Mouse (Mus musculus): ENCODE measurements around the gene Ssxb10. TPM values are rescaled to one million over a fixed set of nuclear protein-coding genes. Genes with fewer than 3 reads are reported as not detected.
"Not testable (repeated sequence)": the region's sequence is repeated elsewhere in the genome, so short reads cannot be mapped to it uniquely, and the experiment has no call there.

Ssxb10 gene
- not detected in 2 replicates for polyA plus RNA-seq (2015; fragmentation: Nextera tagmentation; extraction: Ambion mirVana)

- Histone ChIP-seq H3K27ac (no peak within 1 kb of the TSS), H3K36me3 (replicated peaks) (no peaks in the 10 kb centered on the region), H3K27me3 (replicated peaks) (no peaks in the 10 kb centered on the region), H3K9me3 (0 out of 2 replicates have a peak, but pooled peaks cover 4% of the 10 kb centered on the region), H3K4me2 (no peak within 1 kb of the TSS), H3K4me1 (no peaks in the 10 kb centered on the region), H3K9ac (no peak within 1 kb of the TSS), H3K4me3 (no peak within 1 kb of the TSS)
- ATAC-seq (replicated peaks) = no peak
- 57% methylated on average over 2 of the region's 2 CpGs for WGBS
Measured at GRCm38 (mm10) chrX:8327124-8327523, at the start of gene Ssxb10. Gene Ssxb10, plus strand, starts transcription at chrX:8327424.

- ATAC-seq (replicated peaks) = no peak
- H3K27me3 ChIP-seq (replicated peaks) = no peaks in the 10 kb centered on the region
- no peak overlapping the region for H3K4me3 ChIP-seq
- no peak overlapping the region for H3K27ac ChIP-seq
- no peaks in the 10 kb centered on the region for H3K36me3 ChIP-seq (replicated peaks)
- no peaks in the 10 kb centered on the region for H3K9me3 ChIP-seq
- WGBS = 76% methylated on average over 5 of the region's 5 CpGs
- no peaks in the 10 kb centered on the region for H3K4me1 ChIP-seq
- H3K4me2 ChIP-seq = no peak overlapping the region
- H3K9ac ChIP-seq = no peak overlapping the region
Measured at GRCm38 (mm10) chrX:8288621-8289020, 38.6 kb upstream of the Ssxb10 start.

GRCm38 (mm10) chrX:8309302-8309701, 17.9 kb upstream of the Ssxb10 start:
- Histone ChIP-seq H3K9me3 (no peaks in the 10 kb centered on the region), H3K9ac (no peak overlapping the region), H3K4me1 (no peaks in the 10 kb centered on the region), H3K27me3 (replicated peaks) (no peaks in the 10 kb centered on the region), H3K4me2 (no peak overlapping the region), H3K27ac (no peak overlapping the region), H3K4me3 (no peak overlapping the region), H3K36me3 (replicated peaks) (no peaks in the 10 kb centered on the region)
- ATAC-seq (replicated peaks) = no peak
- WGBS = 88% methylated on average over 1 of the region's 1 CpGs

DNA sequence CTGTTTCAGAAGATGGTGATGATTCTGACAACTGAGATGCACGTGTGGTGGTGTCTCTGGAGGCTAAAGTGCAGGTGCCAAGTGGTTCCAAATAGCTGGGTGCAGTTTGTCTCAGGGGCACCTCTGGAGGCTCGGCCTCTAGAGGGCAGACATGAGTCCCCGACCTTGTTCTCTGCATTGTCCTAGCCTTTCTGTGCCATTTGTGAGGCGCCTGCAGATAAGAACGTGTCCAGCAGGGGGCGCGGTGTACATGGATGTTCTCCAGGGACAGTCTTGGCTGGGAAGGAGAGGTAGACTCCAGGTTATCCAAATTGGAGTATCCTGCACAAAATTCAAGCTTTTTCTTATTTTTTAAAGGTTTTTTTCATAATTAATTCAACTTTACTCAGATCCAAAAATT, 12.3 kb upstream of the Ssxb10 start:
- H3K9ac ChIP-seq; H3K36me3 ChIP-seq (replicated peaks); H3K4me1 ChIP-seq; ATAC-seq (replicated peaks); H3K4me2 ChIP-seq; H3K9me3 ChIP-seq; H3K27ac ChIP-seq; H3K27me3 ChIP-seq (replicated peaks); H3K4me3 ChIP-seq: not testable (repeated sequence)
- 11% methylated on average over 7 of the region's 7 CpGs for WGBS

- not testable (repeated sequence) for H3K27ac ChIP-seq; ATAC-seq (replicated peaks); H3K4me1 ChIP-seq; H3K4me3 ChIP-seq; H3K36me3 ChIP-seq (replicated peaks); H3K4me2 ChIP-seq; H3K27me3 ChIP-seq (replicated peaks); H3K9ac ChIP-seq; H3K9me3 ChIP-seq
- WGBS = 46% methylated on average over 1 of the region's 1 CpGs
Measured at GRCm38 (mm10) chrX:8366678-8367077, 39.5 kb downstream of the Ssxb10 start, which contains the start of gene Ssxb9. Gene Ssxb9, plus strand, starts transcription at chrX:8366978.

Other genes with a start within 250 kb of the Ssxb10 start
- gene Was, start 236.9 kb upstream of the Ssxb10 start, polyA plus RNA-seq (2015; fragmentation: Nextera tagmentation; extraction: Ambion mirVana) = 0.13 and 0.18 TPM in 2 replicates
- gene Wdr13, start 194.5 kb upstream of the Ssxb10 start, polyA plus RNA-seq (2015; fragmentation: Nextera tagmentation; extraction: Ambion mirVana) = 67.6 and 72.9 TPM in 2 replicates
- 272 and 285 TPM in 2 replicates for gene Rbm3, start 181.5 kb upstream of the Ssxb10 start, polyA plus RNA-seq (2015; fragmentation: Nextera tagmentation; extraction: Ambion mirVana)
- gene Tbc1d25, start 151.2 kb upstream of the Ssxb10 start, polyA plus RNA-seq (2015; fragmentation: Nextera tagmentation; extraction: Ambion mirVana) = 25.8 and 26.8 TPM in 2 replicates
- 26.9 and 31.8 TPM in 2 replicates for gene Ebp, start 133.9 kb upstream of the Ssxb10 start, polyA plus RNA-seq (2015; fragmentation: Nextera tagmentation; extraction: Ambion mirVana)
- gene Porcn, start 120.9 kb upstream of the Ssxb10 start, polyA plus RNA-seq (2015; fragmentation: Nextera tagmentation; extraction: Ambion mirVana) = 53.0 and 53.9 TPM in 2 replicates
- 51.3 and 51.7 TPM in 2 replicates for gene Ftsj1, start 75.0 kb upstream of the Ssxb10 start, polyA plus RNA-seq (2015; fragmentation: Nextera tagmentation; extraction: Ambion mirVana)
- 47.5 and 48.4 TPM in 2 replicates for gene Slc38a5, start 56.3 kb upstream of the Ssxb10 start, polyA plus RNA-seq (2015; fragmentation: Nextera tagmentation; extraction: Ambion mirVana)
- gene Ssxb9, start 39.6 kb downstream of the Ssxb10 start, polyA plus RNA-seq (2015; fragmentation: Nextera tagmentation; extraction: Ambion mirVana) = not detected in 2 replicates
- not detected in 2 replicates for gene Ssxb1, start 85.9 kb downstream of the Ssxb10 start, polyA plus RNA-seq (2015; fragmentation: Nextera tagmentation; extraction: Ambion mirVana)
- gene Ssxb2, start 134.3 kb downstream of the Ssxb10 start, polyA plus RNA-seq (2015; fragmentation: Nextera tagmentation; extraction: Ambion mirVana) = not detected in 2 replicates
- not detected in 2 replicates for gene Gm14459, start 197.5 kb downstream of the Ssxb10 start, polyA plus RNA-seq (2015; fragmentation: Nextera tagmentation; extraction: Ambion mirVana)
- gene Ssxb6, start 220.8 kb downstream of the Ssxb10 start, polyA plus RNA-seq (2015; fragmentation: Nextera tagmentation; extraction: Ambion mirVana) = not detected in 2 replicates